Mouse (Mus musculus) kidney, adult 9 months (tissue): ENCODE results near the gene Hnrnpc.
"Not testable (repeated sequence)": the region's sequence is repeated elsewhere in the genome, so short reads cannot be mapped to it uniquely, and the experiment has no call there.

Experiments
- DNase-seq: peaks from one replicate; pipeline ENCODE4 v3.0.0; 2022

Hnrnpc gene

DNA sequence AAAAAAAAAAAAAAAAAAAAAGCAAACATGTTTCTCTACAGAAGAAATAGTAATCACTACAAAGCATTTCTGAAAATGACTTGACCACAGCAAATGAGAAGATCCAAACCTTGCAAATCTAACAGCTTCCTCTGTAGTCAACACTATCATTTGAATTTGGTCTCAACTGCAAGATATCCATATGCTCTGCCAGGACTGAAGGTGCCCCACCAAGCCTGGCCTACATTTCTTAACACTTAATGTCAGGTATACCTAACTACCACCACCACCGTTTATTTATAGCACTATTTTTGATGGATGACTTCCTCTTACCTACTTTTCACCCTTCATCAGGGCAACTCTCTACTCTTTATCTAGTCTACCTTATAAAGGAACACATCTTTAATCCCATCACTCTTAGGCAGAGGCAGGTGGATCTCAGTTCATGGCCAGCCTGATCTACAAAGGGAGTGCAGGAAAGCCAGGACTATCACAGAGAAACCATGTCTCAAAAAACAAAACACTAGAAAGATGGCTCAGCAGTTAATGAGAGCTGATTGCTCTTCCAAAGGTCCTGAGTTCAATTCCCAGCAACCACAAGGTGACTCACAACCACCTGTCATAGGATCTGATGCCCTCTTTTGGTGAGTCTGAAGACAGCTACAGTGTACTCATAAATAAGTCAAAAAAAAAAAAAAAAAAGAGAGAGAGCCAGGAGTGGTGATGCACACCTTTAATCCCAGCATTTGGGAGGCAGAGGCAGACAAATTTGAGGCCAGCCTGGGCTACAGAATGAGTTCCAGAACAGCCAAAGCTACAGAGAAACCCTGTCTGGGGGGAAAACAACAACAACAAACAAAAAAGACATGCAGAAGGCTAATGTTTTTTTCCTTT, 2.3 kb downstream of the Hnrnpc start:
- DNase-seq = no peak

- DNase-seq = no peak
Measured at GRCm38 (mm10) chr14:52100170-52100960, 3.5 kb downstream of the Hnrnpc start.

DNA sequence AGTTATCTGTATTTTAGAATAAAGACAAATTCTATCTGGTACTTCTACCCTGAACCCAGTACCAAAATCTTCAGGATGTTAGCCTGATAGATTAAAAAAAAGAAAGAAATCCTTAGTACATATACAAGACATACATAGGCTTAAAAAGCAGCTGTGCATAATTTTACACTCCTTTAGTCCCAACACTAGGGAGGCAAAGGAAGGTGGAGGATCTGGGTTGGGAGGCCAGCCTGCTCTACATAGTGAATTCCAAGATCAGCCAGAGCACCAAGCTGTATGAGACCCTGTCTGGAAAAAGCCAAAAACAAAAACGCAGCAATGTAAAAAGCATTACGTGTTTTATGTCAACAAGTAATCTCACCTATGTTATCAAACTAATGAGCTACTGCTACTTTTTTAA, 4.3 kb downstream of the Hnrnpc start:
- no peak for DNase-seq

DNA sequence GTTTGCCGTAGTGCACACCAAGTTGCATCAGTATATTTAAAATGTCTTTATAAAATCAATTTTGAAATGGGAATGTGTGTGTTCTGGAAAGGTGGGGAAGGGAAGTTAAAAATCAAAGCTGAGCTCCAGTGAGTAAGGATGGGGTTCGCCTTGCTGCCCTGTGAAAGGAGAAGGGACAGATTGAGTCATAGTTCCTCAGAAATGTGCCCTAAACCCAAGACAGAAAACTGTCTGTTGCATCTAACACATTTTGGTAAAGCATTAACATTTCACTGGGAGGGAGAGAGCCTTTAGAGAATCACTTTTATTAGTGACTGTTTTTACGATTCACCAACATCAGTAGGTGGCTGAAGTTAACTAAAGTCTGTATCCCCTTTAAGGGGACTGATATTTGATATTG, 5.4 kb downstream of the Hnrnpc start:
- not testable (repeated sequence) for DNase-seq

- not testable (repeated sequence) for DNase-seq
Measured at GRCm38 (mm10) chr14:52097191-52097590, 6.6 kb downstream of the Hnrnpc start.

- DNase-seq = no peak
Measured at GRCm38 (mm10) chr14:52094533-52094932, 9.3 kb downstream of the Hnrnpc start.

DNA sequence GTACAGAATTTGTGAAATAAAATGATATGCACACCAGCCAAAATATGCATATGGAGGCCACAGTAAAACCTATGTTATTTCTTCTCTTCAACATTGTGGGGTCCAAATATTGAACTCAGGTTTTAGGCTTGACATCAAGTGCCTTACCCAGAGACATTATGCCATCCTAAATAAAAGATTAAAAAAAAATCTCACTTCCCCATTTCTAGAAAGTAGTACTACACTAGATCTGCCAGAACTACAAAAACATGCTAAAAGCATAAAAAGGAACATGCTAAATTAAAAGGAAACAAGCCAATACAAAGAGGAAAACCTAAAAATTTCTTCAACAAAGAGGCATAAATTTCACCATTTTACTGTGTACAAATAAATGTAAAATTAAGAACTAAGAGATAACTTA, 20.7 kb downstream of the Hnrnpc start:
- no peak for DNase-seq

GRCm38 (mm10) chr14:52071599-52072137, 32.2 kb downstream of the Hnrnpc start:
- DNase-seq = no peak

DNA sequence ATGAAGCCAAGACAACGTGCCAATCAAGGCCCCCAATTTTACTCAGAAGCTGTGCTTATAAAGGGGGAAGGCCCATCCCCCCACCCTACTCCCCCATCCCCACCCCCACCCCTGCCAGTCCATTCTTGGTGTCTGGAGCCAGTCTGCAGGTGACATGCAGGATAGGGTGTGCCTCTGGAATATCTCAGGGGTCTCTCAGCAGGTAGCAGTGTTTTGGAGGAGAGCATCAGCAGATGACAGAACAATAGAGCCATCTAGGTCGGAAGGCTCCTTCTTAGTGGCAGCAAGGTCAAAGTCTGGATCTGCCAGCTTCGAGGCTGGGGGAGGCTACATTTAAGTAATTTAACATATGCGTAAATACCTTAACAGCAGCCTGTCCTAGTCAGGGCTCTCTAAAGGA, 37.7 kb downstream of the Hnrnpc start:
- DNase-seq = no peak

DNA sequence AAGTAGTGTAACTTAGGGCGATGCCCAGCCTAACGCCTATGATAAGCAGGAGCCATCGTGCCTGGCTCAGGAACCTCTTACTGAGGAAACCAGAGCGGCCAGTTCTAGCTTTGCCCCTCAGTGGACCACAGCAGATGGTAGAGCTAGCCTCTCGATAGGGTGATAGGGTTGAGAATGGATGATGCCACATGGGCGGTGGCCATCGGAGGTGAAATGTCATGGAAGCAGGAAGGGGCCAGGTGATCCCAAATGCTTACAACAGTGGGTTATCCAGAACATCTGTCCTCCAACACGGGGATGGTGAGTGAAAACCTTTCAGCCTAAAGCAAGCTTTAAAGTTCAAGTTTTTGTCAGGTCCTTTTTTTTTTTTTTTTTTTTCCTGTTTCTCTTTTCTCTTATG, 42.0 kb downstream of the Hnrnpc start:
- DNase-seq = no peak

DNA sequence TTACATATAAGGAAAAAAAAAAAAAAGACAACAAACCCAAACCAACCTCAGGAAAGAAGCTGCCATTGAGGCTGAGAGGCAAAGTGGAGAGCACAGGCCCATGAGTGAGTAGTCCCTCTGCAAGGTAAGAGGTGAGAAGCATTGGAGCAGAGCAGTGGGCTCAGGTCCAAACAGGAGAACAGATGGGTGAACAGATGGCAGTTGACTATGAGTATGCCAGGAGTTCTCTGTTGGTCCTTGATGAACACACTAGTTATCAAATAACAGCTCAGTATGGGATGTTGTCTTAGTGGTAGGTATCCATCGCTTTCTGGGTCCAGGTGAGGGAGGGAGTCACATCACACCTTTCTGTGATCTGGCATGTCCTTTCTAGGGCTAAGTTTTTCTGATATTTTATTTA, 43.0 kb downstream of the Hnrnpc start:
- no peak for DNase-seq

DNA sequence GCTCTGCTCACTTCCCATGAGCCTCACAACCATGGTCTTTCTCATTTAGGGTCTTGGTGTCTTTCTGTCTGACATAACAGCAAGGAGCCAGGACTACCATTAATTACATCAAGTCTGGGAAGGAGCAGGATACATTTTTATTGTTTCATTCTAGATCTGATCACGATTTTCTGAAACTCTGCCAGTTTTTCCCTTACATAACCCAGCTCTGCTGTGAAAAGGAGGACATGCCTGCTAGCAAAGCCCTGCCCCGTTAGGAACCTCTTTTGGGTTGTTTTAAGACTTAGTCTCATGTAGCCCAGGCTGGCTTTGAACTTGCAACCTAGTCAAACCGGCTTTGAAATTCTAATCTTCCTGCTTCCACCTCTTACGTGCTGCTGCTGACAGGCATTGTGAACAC, 43.8 kb downstream of the Hnrnpc start:
- no peak for DNase-seq

- DNase-seq = not testable (repeated sequence)
Measured at GRCm38 (mm10) chr14:52052720-52053119, 51.1 kb downstream of the Hnrnpc start.

DNA sequence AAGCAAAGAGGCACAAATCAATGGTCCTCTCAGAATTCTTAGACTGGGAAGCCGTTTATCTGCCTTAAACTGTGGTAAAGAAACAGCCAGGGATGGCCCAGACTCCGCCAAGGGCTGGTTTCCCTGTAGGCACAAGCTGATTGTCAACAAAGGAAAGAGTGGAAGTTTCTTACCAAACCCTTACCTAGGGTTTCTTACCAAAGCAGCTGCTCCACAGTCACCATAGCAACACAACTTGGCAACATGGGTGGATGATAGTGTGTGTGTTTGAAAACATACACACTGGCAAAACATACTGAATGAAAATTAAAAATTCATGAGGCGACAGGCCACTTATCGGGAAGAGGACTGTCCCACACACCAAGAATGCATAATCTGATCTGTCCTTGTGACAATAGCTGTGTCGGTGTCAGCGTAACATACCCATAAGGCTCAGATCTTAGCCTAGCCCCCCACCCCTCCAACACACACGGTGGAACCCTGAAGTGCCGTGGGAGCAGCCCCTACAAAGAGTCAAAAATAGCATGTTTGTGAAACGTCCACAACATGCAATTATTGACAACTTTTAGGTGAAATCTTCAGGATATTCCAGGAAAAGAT, 57.8 kb downstream of the Hnrnpc start:
- DNase-seq = no peak

GRCm38 (mm10) chr14:52044901-52045678, 58.7 kb downstream of the Hnrnpc start:
- DNase-seq = peak; percentile 17

DNA sequence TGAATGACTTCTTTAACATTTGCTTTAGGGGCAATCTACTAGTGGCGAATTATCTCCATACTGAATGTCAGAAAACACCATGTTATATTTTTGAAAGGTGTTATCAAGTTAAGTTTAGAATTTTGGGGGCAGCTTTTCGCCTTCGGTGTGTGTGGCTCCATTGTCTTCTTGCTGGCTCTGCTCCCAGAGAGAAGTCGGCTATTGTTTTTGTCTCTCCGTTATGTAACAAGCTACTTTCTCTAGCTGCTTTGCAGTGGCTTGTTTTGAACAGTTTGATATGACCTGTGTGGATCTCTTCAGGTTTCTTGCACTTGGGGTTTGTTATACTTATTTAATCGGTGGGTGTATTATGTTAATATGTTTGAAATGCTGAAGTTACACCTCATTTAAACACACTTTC, 60.4 kb downstream of the Hnrnpc start:
- DNase-seq = no peak

GRCm38 (mm10) chr14:52042359-52042758, 61.5 kb downstream of the Hnrnpc start, which contains the start of gene Olfr221:
Gene Olfr221, minus strand, starts transcription at chr14:52042459.
- not testable (repeated sequence) for DNase-seq

DNA sequence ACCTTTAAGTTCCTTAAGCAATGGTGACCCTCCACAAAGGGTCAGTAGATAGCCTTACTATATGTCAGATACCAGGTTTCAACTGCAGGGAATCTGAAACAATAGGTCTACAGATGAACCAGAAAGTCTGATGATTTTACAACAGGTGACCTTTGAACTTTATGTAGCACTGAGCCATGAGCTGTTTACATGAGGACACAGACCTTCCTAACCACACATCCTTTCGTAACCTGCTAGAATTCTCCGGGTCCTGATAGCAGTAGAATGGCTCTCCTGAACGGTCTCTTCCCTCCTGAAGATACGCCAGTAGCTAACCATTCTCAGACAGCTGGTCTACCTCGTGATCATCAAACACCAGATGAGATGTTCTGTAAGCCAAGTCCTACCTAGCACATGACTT, 64.5 kb downstream of the Hnrnpc start:
- DNase-seq = no peak

DNA sequence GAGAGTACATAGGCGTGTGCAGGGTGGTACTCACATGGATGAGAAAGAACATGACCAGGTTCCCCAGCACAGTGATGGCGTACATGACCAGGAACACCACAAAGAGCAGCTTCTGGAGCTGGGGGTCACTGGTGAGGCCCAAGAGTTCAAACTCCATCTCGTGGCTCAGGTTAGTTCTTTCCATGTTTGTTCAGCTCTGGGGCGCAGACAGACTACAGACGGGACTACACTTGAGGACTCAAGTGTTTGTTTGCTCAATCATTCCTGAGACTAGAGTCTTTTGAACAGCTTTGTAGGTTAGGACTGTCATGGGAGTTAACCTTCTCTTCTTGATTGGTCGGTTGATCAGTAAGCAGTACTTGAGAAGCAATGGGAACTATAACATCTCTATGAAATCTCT, 67.9 kb downstream of the Hnrnpc start:
- DNase-seq = no peak

DNA sequence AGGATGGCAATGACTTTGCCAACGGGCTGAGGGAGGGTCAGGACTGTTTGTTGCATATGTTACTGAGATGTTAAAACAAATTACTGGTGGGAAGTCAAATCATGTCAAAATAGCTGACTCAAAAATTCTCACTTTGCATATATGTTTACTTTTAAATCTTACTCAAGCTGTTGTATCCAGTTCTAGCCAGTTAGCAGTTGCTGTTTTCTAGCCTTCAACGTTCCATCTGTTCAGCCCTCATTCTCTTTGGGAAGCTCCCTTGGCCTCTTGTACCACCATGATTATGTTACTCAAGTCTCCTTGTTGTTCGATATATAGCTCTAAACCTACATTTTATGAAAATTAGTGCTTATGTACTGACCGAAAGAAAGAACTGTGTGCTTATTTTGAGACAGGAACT, 77.5 kb downstream of the Hnrnpc start:
- no peak for DNase-seq

DNA sequence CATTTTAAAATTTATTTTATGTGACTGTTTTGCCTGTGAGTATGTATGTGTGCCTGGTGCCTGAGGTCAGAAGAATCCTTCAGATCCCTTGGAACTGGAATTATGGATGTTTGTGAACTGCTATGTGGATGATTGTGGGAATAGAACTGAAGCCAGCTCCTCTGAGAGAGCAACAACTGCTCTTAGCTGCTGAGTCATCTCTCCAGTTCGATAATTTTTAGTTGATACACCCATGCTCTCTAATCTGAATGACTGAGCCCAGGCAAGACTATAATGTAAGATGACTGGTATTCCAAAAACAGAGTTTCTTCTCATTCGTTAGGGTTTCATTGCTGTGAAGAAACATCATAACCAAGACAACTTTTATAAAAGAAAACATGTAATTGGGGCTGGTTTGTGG, 79.7 kb downstream of the Hnrnpc start:
- no peak for DNase-seq
